Mouse (Mus musculus): ENCODE data around the gene Shtn1. TPM values are rescaled to one million over a fixed set of nuclear protein-coding genes. Genes with fewer than 3 reads are reported as not detected.

Shtn1 gene
- polyA plus RNA-seq, 1 experiment from 2014 or later, result 1.1 TPM

- H3K4me3 ChIP-seq (ENCODE audit: low read length), result no peak overlapping the region
- no peaks in the 10 kb centered on the region for H3K9me3 ChIP-seq (replicated peaks; ENCODE audit: control insufficient read depth, low read length)
- H3K4me2 ChIP-seq (ENCODE audit: low read depth, low read length), result no peak overlapping the region
- H3K4me1 ChIP-seq (ENCODE audit: control insufficient read depth, insufficient read depth, low read length), result no peaks in the 10 kb centered on the region
- H3K36me3 ChIP-seq (ENCODE audit: control insufficient read depth, insufficient read depth), result no peaks in the 10 kb centered on the region
- no peaks in the 10 kb centered on the region for H3K27me3 ChIP-seq (ENCODE audit: control insufficient read depth, insufficient read depth, low read length)
- H3K9ac ChIP-seq (ENCODE audit: low read length), result no peak overlapping the region
- 74% methylated on average over 15 of the region's 15 CpGs for WGBS
- no peak overlapping the region for H3K27ac ChIP-seq (ENCODE audit: low read length)
- ATAC-seq (replicated peaks; ENCODE audit: extremely low read depth, insufficient read depth, low FRiP score), result no peak
Observed at GRCm38 (mm10) chr19:59006577-59007340, 69.1 kb downstream of the Shtn1 start.

DNA sequence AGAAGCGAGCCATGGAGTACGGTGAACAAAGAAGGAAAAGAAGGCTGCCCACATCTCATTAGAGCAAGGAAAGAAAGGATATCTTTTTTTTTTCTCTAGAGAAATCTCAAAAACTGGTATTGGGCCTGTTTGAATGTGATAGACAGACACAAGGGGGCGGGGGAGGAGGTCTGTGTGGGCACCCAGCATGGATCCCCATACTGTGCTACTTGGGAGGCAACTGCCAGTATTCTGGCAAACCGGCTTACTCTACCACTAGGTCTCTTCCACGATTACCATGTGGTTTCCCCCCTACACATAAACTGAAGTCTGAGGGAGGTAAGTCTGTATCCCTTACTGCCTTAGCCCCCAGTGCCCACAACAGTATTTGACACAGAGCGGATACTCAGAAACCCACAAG is 73.1 kb downstream of the Shtn1 start:
- Histone ChIP-seq H3K4me2 (ENCODE audit: low read depth, low read length) (no peak overlapping the region), H3K36me3 (ENCODE audit: control insufficient read depth, insufficient read depth) (no peaks in the 10 kb centered on the region), H3K9me3 (replicated peaks; ENCODE audit: control insufficient read depth, low read length) (no peaks in the 10 kb centered on the region), H3K27ac (ENCODE audit: low read length) (no peak overlapping the region), H3K9ac (ENCODE audit: low read length) (no peak overlapping the region), H3K4me3 (ENCODE audit: low read length) (no peak overlapping the region), H3K4me1 (ENCODE audit: control insufficient read depth, insufficient read depth, low read length) (no peaks in the 10 kb centered on the region), H3K27me3 (ENCODE audit: control insufficient read depth, insufficient read depth, low read length) (no peaks in the 10 kb centered on the region)
- ATAC-seq (replicated peaks; ENCODE audit: extremely low read depth, insufficient read depth, low FRiP score), result no peak
- 84% methylated on average over 6 of the region's 6 CpGs for WGBS

- Histone ChIP-seq H3K27me3 (ENCODE audit: control insufficient read depth, insufficient read depth, low read length) (no peaks in the 10 kb centered on the region), H3K27ac (ENCODE audit: low read length) (no peak overlapping the region), H3K4me2 (ENCODE audit: low read depth, low read length) (no peak overlapping the region; the same call in 1 of the 2 replicates), H3K4me3 (ENCODE audit: low read length) (no peak overlapping the region), H3K4me1 (ENCODE audit: control insufficient read depth, insufficient read depth, low read length) (no peaks in the 10 kb centered on the region), H3K9ac (ENCODE audit: low read length) (no peak overlapping the region), H3K9me3 (replicated peaks; ENCODE audit: control insufficient read depth, low read length) (no peaks in the 10 kb centered on the region), H3K36me3 (ENCODE audit: control insufficient read depth, insufficient read depth) (no peaks in the 10 kb centered on the region)
- no peak for ATAC-seq (replicated peaks; ENCODE audit: extremely low read depth, insufficient read depth, low FRiP score)
- WGBS, result 49% methylated on average over 9 of the region's 9 CpGs
Observed at GRCm38 (mm10) chr19:58981571-58981970, 94.3 kb downstream of the Shtn1 start.

DNA sequence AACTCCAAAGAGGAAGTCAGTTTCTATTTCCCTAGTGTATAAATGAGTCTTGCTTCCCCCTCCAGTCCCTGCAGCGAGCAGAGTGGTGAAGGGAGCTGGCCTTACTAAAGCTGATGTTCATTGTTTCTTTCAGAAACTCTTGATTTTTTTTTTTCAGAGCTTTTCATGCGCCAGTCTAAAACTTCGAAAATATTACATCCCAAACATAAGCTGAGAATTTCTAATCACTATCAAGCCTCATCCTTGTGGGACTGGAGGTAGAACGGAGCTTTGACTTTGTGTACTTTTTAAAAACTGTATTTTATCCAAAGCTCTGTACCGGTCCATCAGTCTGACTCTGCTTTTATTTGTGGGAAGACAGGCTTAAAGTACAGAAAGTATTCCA is 95.9 kb downstream of the Shtn1 start:
- Histone ChIP-seq H3K27me3 (ENCODE audit: control insufficient read depth, insufficient read depth, low read length) (no peaks in the 10 kb centered on the region), H3K36me3 (ENCODE audit: control insufficient read depth, insufficient read depth) (no peaks in the 10 kb centered on the region), H3K4me1 (ENCODE audit: control insufficient read depth, insufficient read depth, low read length) (no peaks in the 10 kb centered on the region), H3K4me3 (ENCODE audit: low read length) (peak overlapping the region; percentile 27), H3K27ac (ENCODE audit: low read length) (no peak overlapping the region), H3K9me3 (replicated peaks; ENCODE audit: control insufficient read depth, low read length) (no peaks in the 10 kb centered on the region), H3K4me2 (ENCODE audit: low read depth, low read length) (peak overlapping the region; percentile 49), H3K9ac (ENCODE audit: low read length) (no peak overlapping the region)
- no peak for ATAC-seq (replicated peaks; ENCODE audit: extremely low read depth, insufficient read depth, low FRiP score)
- 65% methylated on average over 5 of the region's 5 CpGs for WGBS

- Histone ChIP-seq H3K4me1 (ENCODE audit: control insufficient read depth, insufficient read depth, low read length) (no peaks in the 10 kb centered on the region), H3K4me2 (ENCODE audit: low read depth, low read length) (peak overlapping the region; percentile 49), H3K27ac (ENCODE audit: low read length) (no peak overlapping the region), H3K4me3 (ENCODE audit: low read length) (peak overlapping the region; percentile 27), H3K9me3 (replicated peaks; ENCODE audit: control insufficient read depth, low read length) (no peaks in the 10 kb centered on the region), H3K9ac (ENCODE audit: low read length) (no peak overlapping the region), H3K36me3 (ENCODE audit: control insufficient read depth, insufficient read depth) (no peaks in the 10 kb centered on the region), H3K27me3 (ENCODE audit: control insufficient read depth, insufficient read depth, low read length) (no peaks in the 10 kb centered on the region)
- WGBS, result 45% methylated on average over 13 of the region's 13 CpGs
- ATAC-seq (replicated peaks; ENCODE audit: extremely low read depth, insufficient read depth, low FRiP score), result no peak
Observed at GRCm38 (mm10) chr19:58979436-58980055, 96.4 kb downstream of the Shtn1 start.

DNA sequence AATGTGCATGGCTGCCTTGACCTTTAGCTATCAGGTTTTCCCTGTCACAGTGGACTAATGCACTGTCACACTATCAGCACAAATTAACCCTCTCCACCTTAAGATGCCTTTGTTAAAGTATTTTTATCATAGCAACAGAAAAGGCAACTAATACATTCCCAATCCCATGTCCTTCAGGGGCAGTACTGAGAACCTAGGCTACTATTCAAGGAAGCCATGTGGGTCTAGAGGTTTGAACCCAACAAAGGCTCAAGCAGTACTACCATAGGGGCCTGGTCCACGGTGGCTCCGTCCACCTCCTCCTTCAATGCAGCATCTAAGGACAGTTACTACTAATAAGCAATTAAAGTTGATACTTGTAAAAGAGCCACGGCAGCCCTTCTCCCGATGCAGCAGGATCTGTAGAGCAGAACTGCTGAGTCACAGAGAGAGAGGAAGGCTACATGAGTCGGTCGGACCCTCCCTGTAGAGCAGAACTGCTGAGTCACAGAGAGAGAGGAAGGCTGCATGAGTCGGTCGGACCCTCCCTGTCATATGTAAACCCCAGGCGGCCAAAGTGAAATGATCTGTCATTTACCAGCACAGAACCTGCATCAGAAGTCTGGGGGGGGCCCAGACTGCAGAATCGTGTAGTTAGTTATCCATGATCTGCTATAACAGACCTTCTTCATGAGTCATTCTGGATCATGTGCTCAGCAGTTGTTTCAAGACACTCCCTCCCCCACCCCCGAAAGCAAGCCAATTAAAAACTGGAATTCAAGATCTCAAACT is 97.3 kb downstream of the Shtn1 start:
- no peak for ATAC-seq (replicated peaks; ENCODE audit: extremely low read depth, insufficient read depth, low FRiP score)
- 49% methylated on average over 11 of the region's 11 CpGs for WGBS
- Histone ChIP-seq H3K27ac (ENCODE audit: low read length) (no peak overlapping the region), H3K4me3 (ENCODE audit: low read length) (no peak overlapping the region), H3K4me2 (ENCODE audit: low read depth, low read length) (no peak overlapping the region), H3K9ac (ENCODE audit: low read length) (no peak overlapping the region), H3K4me1 (ENCODE audit: control insufficient read depth, insufficient read depth, low read length) (no peaks in the 10 kb centered on the region), H3K36me3 (ENCODE audit: control insufficient read depth, insufficient read depth) (no peaks in the 10 kb centered on the region), H3K27me3 (ENCODE audit: control insufficient read depth, insufficient read depth, low read length) (no peaks in the 10 kb centered on the region), H3K9me3 (replicated peaks; ENCODE audit: control insufficient read depth, low read length) (no peaks in the 10 kb centered on the region)

GRCm38 (mm10) chr19:58975216-58975863 is 100.6 kb downstream of the Shtn1 start:
- Histone ChIP-seq H3K4me1 (ENCODE audit: control insufficient read depth, insufficient read depth, low read length) (no peaks in the 10 kb centered on the region), H3K27ac (ENCODE audit: low read length) (no peak overlapping the region), H3K9ac (ENCODE audit: low read length) (no peak overlapping the region), H3K27me3 (ENCODE audit: control insufficient read depth, insufficient read depth, low read length) (peaks cover 3% of the 10 kb centered on the region; the same call in 1 of the 2 replicates), H3K36me3 (ENCODE audit: control insufficient read depth, insufficient read depth) (no peaks in the 10 kb centered on the region), H3K9me3 (replicated peaks; ENCODE audit: control insufficient read depth, low read length) (no peaks in the 10 kb centered on the region), H3K4me3 (ENCODE audit: low read length) (no peak overlapping the region), H3K4me2 (ENCODE audit: low read depth, low read length) (no peak overlapping the region)
- WGBS, result 81% methylated on average over 11 of the region's 11 CpGs
- no peak for ATAC-seq (replicated peaks; ENCODE audit: extremely low read depth, insufficient read depth, low FRiP score)

- H3K4me1 ChIP-seq (ENCODE audit: control insufficient read depth, insufficient read depth, low read length), result no peaks in the 10 kb centered on the region
- H3K4me3 ChIP-seq (ENCODE audit: low read length), result no peak overlapping the region
- no peaks in the 10 kb centered on the region for H3K36me3 ChIP-seq (ENCODE audit: control insufficient read depth, insufficient read depth)
- no peak for ATAC-seq (replicated peaks; ENCODE audit: extremely low read depth, insufficient read depth, low FRiP score)
- H3K4me2 ChIP-seq (ENCODE audit: low read depth, low read length), result no peak overlapping the region
- H3K9me3 ChIP-seq (replicated peaks; ENCODE audit: control insufficient read depth, low read length), result no peaks in the 10 kb centered on the region
- H3K9ac ChIP-seq (ENCODE audit: low read length), result no peak overlapping the region
- H3K27me3 ChIP-seq (ENCODE audit: control insufficient read depth, insufficient read depth, low read length), result peaks cover 3% of the 10 kb centered on the region; the same call in 1 of the 2 replicates
- H3K27ac ChIP-seq (ENCODE audit: low read length), result no peak overlapping the region
- 89% methylated on average over 8 of the region's 8 CpGs for WGBS
Observed at GRCm38 (mm10) chr19:58974126-58974525, 101.8 kb downstream of the Shtn1 start.

Measured in heart, embryonic 16.5 days (tissue).